In genomic region chr13:43229767-43230166, GRCm38 (mm10) we compare ENCODE assay signal across 11 mouse cellular contexts. TPM values are rescaled to one million over a fixed set of nuclear protein-coding genes. Genes with fewer than 3 reads are reported as not detected.
DNase-seq lines count a peak whose midpoint lies in the region; ATAC-seq lines count a peak whose summit lies in the region.
"Had no signal": no experiment of that assay in that cellular context is flagged by ENCODE, and none has a peak within 500 bp of the region (broad histone marks: within the 10 kb centered on the region; RNA-seq: fewer than 3 reads in every experiment).

No protein-coding gene starts in this region.

- DNase-seq in embryonic facial prominence, embryonic 10.5 days (ENCODE audit: low spot score), result no peak
- no peak for DNase-seq in hindbrain, embryonic 14.5 days (ENCODE audit: low spot score)
- no peak for DNase-seq in kidney, postnatal 36 days
- DNase-seq in thymus, postnatal 25 days, result no peak
- DNase-seq: adrenal gland, postnatal 36 days; cerebellum, postnatal 10 days; kidney, adult 8-10 months had no signal

- no peaks in the 10 kb centered on the region for H3K9me3 ChIP-seq in embryonic facial prominence, embryonic 12.5 days
- no peaks in the 10 kb centered on the region for H3K9me3 ChIP-seq in embryonic facial prominence, embryonic 10.5 days
- H3K9me3 ChIP-seq in hindbrain, embryonic 14.5 days (ENCODE audit: control insufficient read depth, low read length), result no peaks in the 10 kb centered on the region
- no peaks in the 10 kb centered on the region for H3K9me3 ChIP-seq in hindbrain, embryonic 12.5 days (replicated peaks)
- 0 out of 2 replicates have a peak, but pooled peaks cover 5% of the 10 kb centered on the region for H3K9me3 ChIP-seq in liver, embryonic 12.5 days (replicated peaks)

- 89% methylated on average over 3 of the region's 3 CpGs for WGBS in embryonic facial prominence, embryonic 12.5 days
- WGBS in embryonic facial prominence, embryonic 10.5 days, result 87% methylated on average over 3 of the region's 3 CpGs
- WGBS in hindbrain, embryonic 14.5 days, result 88% methylated on average over 3 of the region's 3 CpGs
- 91% methylated on average over 3 of the region's 3 CpGs for WGBS in hindbrain, embryonic 12.5 days
- WGBS in liver, embryonic 12.5 days (ENCODE audit: insufficient replicate concordance), result 29% methylated on average over 3 of the region's 3 CpGs

- H3K27ac ChIP-seq in embryonic facial prominence, embryonic 12.5 days, result peak overlapping the region; percentile 47; the same call in 1 of the 2 replicates
- no peak overlapping the region for H3K27ac ChIP-seq in embryonic facial prominence, embryonic 10.5 days (replicated peaks)
- peak overlapping the region; percentile 59 for H3K27ac ChIP-seq in hindbrain, embryonic 14.5 days
- H3K27ac ChIP-seq in hindbrain, embryonic 12.5 days, result no peak overlapping the region; the same call in 1 of the 2 replicates
- H3K27ac ChIP-seq in liver, embryonic 12.5 days, result peak overlapping the region; percentile 49

- H3K9ac ChIP-seq in embryonic facial prominence, embryonic 12.5 days, result no peak overlapping the region
- no peak overlapping the region for H3K9ac ChIP-seq in hindbrain, embryonic 14.5 days
- H3K9ac ChIP-seq in hindbrain, embryonic 12.5 days, result no peak overlapping the region
- H3K9ac ChIP-seq in liver, embryonic 12.5 days, result peak overlapping the region; percentile 36

- no peak overlapping the region for H3K4me2 ChIP-seq in embryonic facial prominence, embryonic 12.5 days (replicated peaks)
- H3K4me2 ChIP-seq in hindbrain, embryonic 14.5 days (replicated peaks), result no peak overlapping the region
- no peak overlapping the region for H3K4me2 ChIP-seq in hindbrain, embryonic 12.5 days (replicated peaks)
- H3K4me2 ChIP-seq in liver, embryonic 12.5 days, result peak overlapping the region; percentile 30

- no peaks in the 10 kb centered on the region for H3K27me3 ChIP-seq in embryonic facial prominence, embryonic 12.5 days
- H3K27me3 ChIP-seq in embryonic facial prominence, embryonic 10.5 days (replicated peaks; ENCODE audit: low read depth, poor library complexity, severe bottlenecking), result no peaks in the 10 kb centered on the region
- no peaks in the 10 kb centered on the region for H3K27me3 ChIP-seq in hindbrain, embryonic 14.5 days (ENCODE audit: control insufficient read depth, insufficient read depth, low read length)
- no peaks in the 10 kb centered on the region for H3K27me3 ChIP-seq in hindbrain, embryonic 12.5 days
- no peaks in the 10 kb centered on the region for H3K27me3 ChIP-seq in liver, embryonic 12.5 days (replicated peaks)

- H3K4me3 ChIP-seq in embryonic facial prominence, embryonic 12.5 days, result no peak overlapping the region
- H3K4me3 ChIP-seq in embryonic facial prominence, embryonic 10.5 days, result no peak overlapping the region
- no peak overlapping the region for H3K4me3 ChIP-seq in hindbrain, embryonic 14.5 days (replicated peaks; ENCODE audit: low read length)
- H3K4me3 ChIP-seq in hindbrain, embryonic 12.5 days, result no peak overlapping the region
- H3K4me3 ChIP-seq in liver, embryonic 12.5 days, result no peak overlapping the region

- no peaks in the 10 kb centered on the region for H3K36me3 ChIP-seq in embryonic facial prominence, embryonic 12.5 days
- H3K36me3 ChIP-seq in embryonic facial prominence, embryonic 10.5 days (replicated peaks), result no peaks in the 10 kb centered on the region
- H3K36me3 ChIP-seq in hindbrain, embryonic 14.5 days (replicated peaks; ENCODE audit: control insufficient read depth, insufficient read depth), result no peaks in the 10 kb centered on the region
- H3K36me3 ChIP-seq in hindbrain, embryonic 12.5 days, result no peaks in the 10 kb centered on the region
- no peaks in the 10 kb centered on the region for H3K36me3 ChIP-seq in liver, embryonic 12.5 days

- no peak for ATAC-seq in embryonic facial prominence, embryonic 12.5 days (ENCODE audit: insufficient number of reproducible peaks, insufficient read depth, low FRiP score, low TSS enrichment)
- no peak for ATAC-seq in hindbrain, embryonic 14.5 days (ENCODE audit: low FRiP score)
- no peak for ATAC-seq in hindbrain, embryonic 12.5 days (ENCODE audit: low FRiP score)
- ATAC-seq in common myeloid progenitor, adult 5-6 weeks (replicated peaks; ENCODE audit: low read depth, poor library complexity, severe bottlenecking), result 0 out of 2 replicates have a peak, but pooled peaks have one; percentile 33
- peak; percentile 94 for ATAC-seq in liver, embryonic 12.5 days

- H3K4me1 ChIP-seq in embryonic facial prominence, embryonic 12.5 days, result peaks cover 30% of the 10 kb centered on the region
- peaks cover 46% of the 10 kb centered on the region for H3K4me1 ChIP-seq in embryonic facial prominence, embryonic 10.5 days
- peaks cover 22% of the 10 kb centered on the region for H3K4me1 ChIP-seq in hindbrain, embryonic 14.5 days (replicated peaks; ENCODE audit: control insufficient read depth, insufficient read depth, low read length)
- peaks cover 20% of the 10 kb centered on the region for H3K4me1 ChIP-seq in hindbrain, embryonic 12.5 days
- peaks cover 58% of the 10 kb centered on the region for H3K4me1 ChIP-seq in liver, embryonic 12.5 days

RNA-seq across cellular contexts. Expression of gene Tbc1d7, which starts 58.5 kb away (rescaled TPM):
- polyA plus RNA-seq in embryonic facial prominence, embryonic 12.5 days (2016; fragmentation: Nextera tagmentation; extraction: Ambion mirVana), result 59.4 and 63.9 TPM in 2 replicates
- polyA plus RNA-seq in embryonic facial prominence, embryonic 10.5 days (2016; fragmentation: Nextera tagmentation; extraction: Ambion mirVana), result 62.9 and 64.8 TPM in 2 replicates
- polyA plus RNA-seq in hindbrain, embryonic 14.5 days (2014; fragmentation: Nextera tagmentation; extraction: Ambion mirVana), result 82.5 and 91.4 TPM in 2 replicates
- polyA plus RNA-seq in hindbrain, embryonic 12.5 days (2016; fragmentation: Nextera tagmentation; extraction: Ambion mirVana), result 73.2 and 74.9 TPM in 2 replicates
- total RNA-seq in common myeloid progenitor, adult 5-6 weeks (2017), result 8.6 and 17.1 TPM in 2 replicates
- polyA plus RNA-seq in liver, embryonic 12.5 days (2016; fragmentation: Nextera tagmentation; extraction: Ambion mirVana), result 20.0 and 20.7 TPM in 2 replicates

Comparison
In these comparisons a context has a peak if more than half of its experiments do, and no peak if none do; other contexts are left out.
1. H3K27ac ChIP-seq: peak in embryonic facial prominence, embryonic 12.5 days (single experiment), hindbrain, embryonic 14.5 days (single experiment) and liver, embryonic 12.5 days (single experiment); none in embryonic facial prominence, embryonic 10.5 days (single experiment) and hindbrain, embryonic 12.5 days (single experiment).
2. ATAC-seq: peak in common myeloid progenitor, adult 5-6 weeks (single experiment) and liver, embryonic 12.5 days (single experiment); none in embryonic facial prominence, embryonic 12.5 days (single experiment), hindbrain, embryonic 14.5 days (single experiment) and hindbrain, embryonic 12.5 days (single experiment).